23 mouse cellular contexts compared by ENCODE assay signal in the genomic region with DNA sequence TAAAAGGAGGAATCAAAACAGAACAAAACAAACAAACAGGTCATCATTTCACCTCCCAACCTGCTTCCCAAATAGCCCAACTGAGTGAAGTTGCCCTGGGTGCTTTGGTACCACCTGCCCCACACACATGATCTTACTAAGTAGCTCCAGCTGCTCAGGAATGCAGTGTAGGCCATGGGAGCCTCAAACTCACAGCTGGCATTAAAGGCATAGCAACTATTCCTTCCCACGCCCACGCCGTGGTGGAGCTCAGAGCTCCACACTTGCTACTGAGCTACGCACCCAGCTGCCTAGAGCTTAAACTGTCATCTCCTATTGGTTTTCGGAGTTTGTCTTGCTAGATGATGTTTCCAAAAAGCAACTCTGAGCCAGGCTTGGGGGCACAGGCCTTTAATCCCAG.
"Had no signal": no experiment of that assay in that cellular context is flagged by ENCODE, and none has a peak within 500 bp of the region (broad histone marks: within the 10 kb centered on the region; RNA-seq: fewer than 3 reads in every experiment).

No protein-coding gene starts in this region.

- H3K4me2 ChIP-seq: heart, embryonic 11.5 days; heart, embryonic 13.5 days; heart, embryonic 15.5 days; hindbrain, embryonic 13.5 days; hindbrain, embryonic 15.5 days; intestine, embryonic 15.5 days; limb, embryonic 15.5 days; liver, embryonic 12.5 days had no signal

- H3K4me1 ChIP-seq: intestine, embryonic 15.5 days had no signal

- ATAC-seq: hindbrain, postnatal 0 days; intestine, embryonic 15.5 days; intestine, postnatal 0 days; liver, embryonic 12.5 days had no signal

- H3K27me3 ChIP-seq: heart, embryonic 13.5 days; heart, embryonic 15.5 days; hindbrain, embryonic 13.5 days; hindbrain, embryonic 15.5 days; intestine, embryonic 15.5 days; limb, embryonic 15.5 days had no signal

- H3K27ac ChIP-seq: heart, adult 2 months; heart, embryonic 13.5 days; heart, embryonic 15.5 days; hindbrain, embryonic 13.5 days; hindbrain, embryonic 15.5 days; hindbrain, postnatal 0 days; intestine, embryonic 15.5 days; limb, embryonic 15.5 days; liver, embryonic 12.5 days; liver, embryonic 14.5 days had no signal

- H3K4me3 ChIP-seq: heart, adult 2 months; heart, embryonic 13.5 days; heart, embryonic 15.5 days; hindbrain, embryonic 13.5 days; hindbrain, embryonic 15.5 days; intestine, embryonic 15.5 days; limb, embryonic 15.5 days; liver, embryonic 12.5 days had no signal

- H3K9me3 ChIP-seq: heart, embryonic 13.5 days; heart, embryonic 15.5 days; hindbrain, embryonic 13.5 days; hindbrain, embryonic 15.5 days; intestine, embryonic 15.5 days; limb, embryonic 15.5 days; liver, embryonic 12.5 days had no signal

- H3K9ac ChIP-seq: heart, embryonic 13.5 days; heart, embryonic 15.5 days; hindbrain, embryonic 13.5 days; hindbrain, embryonic 15.5 days; intestine, embryonic 15.5 days; limb, embryonic 15.5 days; liver, embryonic 12.5 days; liver, embryonic 14.5 days had no signal

- H3K36me3 ChIP-seq: heart, embryonic 13.5 days; heart, embryonic 15.5 days; hindbrain, embryonic 13.5 days; hindbrain, embryonic 15.5 days; intestine, embryonic 15.5 days; limb, embryonic 15.5 days; liver, embryonic 12.5 days had no signal

- DNase-seq: gastrocnemius, postnatal 14 days; gastrocnemius, postnatal 36 days; heart, adult 11 months; heart, adult 2 months; heart, postnatal 14 days; heart, postnatal 36 days; kidney, adult 18-20 months; kidney, adult 8-10 months; kidney, postnatal 10 days; kidney, postnatal 25 days; layer of hippocampus, adult 9-11 months; layer of hippocampus, postnatal 36 days had no signal
